14 mouse cellular contexts compared by ENCODE assay signal in genomic region chr11:121126395-121126794, GRCm38 (mm10). TPM values are rescaled to one million over a fixed set of nuclear protein-coding genes. Genes with fewer than 3 reads are reported as not detected.
DNase-seq lines count a peak whose midpoint lies in the region; ATAC-seq and TF ChIP-seq lines count a peak whose summit lies in the region.
"Had no signal": no experiment of that assay in that cellular context is flagged by ENCODE, and none has a peak within 500 bp of the region (broad histone marks: within the 10 kb centered on the region; RNA-seq: fewer than 3 reads in every experiment).

No protein-coding gene starts in this region.

- H3K9ac ChIP-seq in hindbrain, postnatal 0 days (replicated peaks; ENCODE audit: low read length) = no peak overlapping the region
- H3K9ac ChIP-seq in hindbrain, embryonic 12.5 days = no peak overlapping the region
- H3K9ac ChIP-seq: neural tube, embryonic 13.5 days had no signal

- H3K4me2 ChIP-seq in hindbrain, postnatal 0 days (ENCODE audit: low read depth, low read length) = no peak overlapping the region
- H3K4me2 ChIP-seq in hindbrain, embryonic 12.5 days (replicated peaks) = no peak overlapping the region
- H3K4me2 ChIP-seq: neural tube, embryonic 13.5 days had no signal

- no peaks in the 10 kb centered on the region for H3K36me3 ChIP-seq in hindbrain, postnatal 0 days (ENCODE audit: insufficient read depth, low read length)
- H3K36me3 ChIP-seq in hindbrain, embryonic 12.5 days = no peaks in the 10 kb centered on the region
- H3K36me3 ChIP-seq in splenic B cell, adult 2 months (ENCODE audit: control insufficient read depth, insufficient read depth, low read length, poor library complexity, severe bottlenecking) = no peaks in the 10 kb centered on the region
- H3K36me3 ChIP-seq: limb, embryonic 10.5 days; neural tube, embryonic 13.5 days had no signal

- WGBS in hindbrain, postnatal 0 days = 82% methylated on average over 1 of the region's 1 CpGs
- WGBS in hindbrain, embryonic 12.5 days = 83% methylated on average over 1 of the region's 1 CpGs

- DNase-seq in hindbrain, postnatal 0 days (ENCODE audit: low spot score) = peak; percentile 16
- DNase-seq in thymus, postnatal 0 days (ENCODE audit: low spot score) = peak; percentile 26
- no peak for DNase-seq in thymus, postnatal 36 days
- DNase-seq in ZHBTc4 (ENCODE audit: low read depth, low spot score) = peak; percentile 83
- DNase-seq in splenic B cell, adult 2 months (ENCODE audit: low read depth, low spot score) = peak; percentile 62
- no peak for DNase-seq in layer of hippocampus, postnatal 10 days (ENCODE audit: low spot score in 2 of 2)
- DNase-seq in left cerebral cortex, postnatal 14 days (ENCODE audit: low spot score in 2 of 2) = no peak
- DNase-seq: heart, postnatal 36 days had no signal

- H3K9me3 ChIP-seq in hindbrain, postnatal 0 days (ENCODE audit: low read length) = no peaks in the 10 kb centered on the region
- no peaks in the 10 kb centered on the region for H3K9me3 ChIP-seq in hindbrain, embryonic 12.5 days (replicated peaks)
- H3K9me3 ChIP-seq: limb, embryonic 10.5 days; megakaryocyte, embryonic 14.5 days; neural tube, embryonic 13.5 days had no signal

- H3K27me3 ChIP-seq in hindbrain, postnatal 0 days (ENCODE audit: insufficient read depth, low read length) = no peaks in the 10 kb centered on the region
- H3K27me3 ChIP-seq in hindbrain, embryonic 12.5 days = no peaks in the 10 kb centered on the region; the same call in 1 of the 2 replicates
- no peaks in the 10 kb centered on the region for H3K27me3 ChIP-seq in splenic B cell, adult 2 months (ENCODE audit: control insufficient read depth, insufficient read depth, low read length, poor library complexity, severe bottlenecking)
- H3K27me3 ChIP-seq: neural tube, embryonic 13.5 days had no signal

- no peak overlapping the region for H3K27ac ChIP-seq in hindbrain, postnatal 0 days
- no peak overlapping the region for H3K27ac ChIP-seq in hindbrain, embryonic 12.5 days
- H3K27ac ChIP-seq: limb, embryonic 10.5 days; neural tube, embryonic 13.5 days had no signal

- no peak for ATAC-seq in hindbrain, postnatal 0 days
- no peak for ATAC-seq in hindbrain, embryonic 12.5 days (ENCODE audit: low FRiP score)

- intact Hi-C loops in left cerebral cortex, postnatal 14 days (cut with DNase I) = no loop called here

- no peaks in the 10 kb centered on the region for H3K4me1 ChIP-seq in hindbrain, postnatal 0 days (ENCODE audit: insufficient read depth, low read length)
- no peaks in the 10 kb centered on the region for H3K4me1 ChIP-seq in hindbrain, embryonic 12.5 days
- H3K4me1 ChIP-seq: limb, embryonic 10.5 days; neural tube, embryonic 13.5 days had no signal

- H3K4me3 ChIP-seq in hindbrain, postnatal 0 days (ENCODE audit: low read length) = no peak overlapping the region
- no peak overlapping the region for H3K4me3 ChIP-seq in hindbrain, embryonic 12.5 days
- H3K4me3 ChIP-seq: limb, embryonic 10.5 days; megakaryocyte, embryonic 14.5 days; neural tube, embryonic 13.5 days had no signal

- peak; percentile 40; the same call in 1 of the 2 replicates for TF ChIP-seq CTCF in hindbrain, postnatal 0 days (IDR thresholded peaks at IDR 0.05; ENCODE audit: low read depth)

RNA-seq across cellular contexts. Expression of gene Tex19.2, which starts 7.9 kb away (rescaled TPM):
- not detected in 2 replicates for total RNA-seq in hindbrain, postnatal 0 days (2014; rRNA removed)
- not detected in 2 replicates for polyA plus RNA-seq in hindbrain, postnatal 0 days (2015; fragmentation: Nextera tagmentation; extraction: Ambion mirVana)
- not detected in 2 replicates for polyA plus RNA-seq in hindbrain, embryonic 12.5 days (2016; fragmentation: Nextera tagmentation; extraction: Ambion mirVana)
- polyA plus RNA-seq in thymus, postnatal 0 days (2015; fragmentation: Nextera tagmentation; extraction: Ambion mirVana) = 0.10 and 0.13 TPM in 2 replicates
- not detected for total RNA-seq in layer of hippocampus, postnatal 10 days (2021)
- not detected for total RNA-seq in left cerebral cortex, postnatal 14 days (2021)
- total RNA-seq: heart, postnatal 36 days had no signal
- polyA plus RNA-seq: embryonic facial prominence, embryonic 14.5 days; limb, embryonic 10.5 days; neural tube, embryonic 13.5 days had no signal

RNA-seq across cellular contexts. Expression of gene Tex19.1, which starts 19.5 kb away (rescaled TPM):
- not detected in 2 replicates for total RNA-seq in hindbrain, postnatal 0 days (2014; rRNA removed)
- polyA plus RNA-seq in hindbrain, postnatal 0 days (2015; fragmentation: Nextera tagmentation; extraction: Ambion mirVana) = not detected in 2 replicates
- not detected in 2 replicates for polyA plus RNA-seq in hindbrain, embryonic 12.5 days (2016; fragmentation: Nextera tagmentation; extraction: Ambion mirVana)
- polyA plus RNA-seq in thymus, postnatal 0 days (2015; fragmentation: Nextera tagmentation; extraction: Ambion mirVana) = not detected in 2 replicates
- not detected for total RNA-seq in layer of hippocampus, postnatal 10 days (2021)
- not detected for total RNA-seq in left cerebral cortex, postnatal 14 days (2021)
- total RNA-seq: heart, postnatal 36 days had no signal
- polyA plus RNA-seq: embryonic facial prominence, embryonic 14.5 days; limb, embryonic 10.5 days; neural tube, embryonic 13.5 days had no signal

RNA-seq across cellular contexts. Expression of gene Uts2r, which starts 33.7 kb away (rescaled TPM):
- 0.16 and 2.1 TPM in 2 replicates for total RNA-seq in hindbrain, postnatal 0 days (2014; rRNA removed)
- polyA plus RNA-seq in hindbrain, postnatal 0 days (2015; fragmentation: Nextera tagmentation; extraction: Ambion mirVana) = 0.61 and 0.84 TPM in 2 replicates
- polyA plus RNA-seq in hindbrain, embryonic 12.5 days (2016; fragmentation: Nextera tagmentation; extraction: Ambion mirVana) = 0.32 and 0.35 TPM in 2 replicates
- 0.37 and 0.61 TPM in 2 replicates for polyA plus RNA-seq in thymus, postnatal 0 days (2015; fragmentation: Nextera tagmentation; extraction: Ambion mirVana)
- total RNA-seq in layer of hippocampus, postnatal 10 days (2021) = under 1 TPM; 0.41 to 0.45 TPM
- not detected for total RNA-seq in left cerebral cortex, postnatal 14 days (2021)
- polyA plus RNA-seq: urinary bladder, adult 2 months had no signal

RNA-seq across cellular contexts. Expression of gene Sectm1a, which starts 45.4 kb away (rescaled TPM):
- not detected in 2 replicates for total RNA-seq in hindbrain, postnatal 0 days (2014; rRNA removed)
- polyA plus RNA-seq in hindbrain, postnatal 0 days (2015; fragmentation: Nextera tagmentation; extraction: Ambion mirVana) = not detected in 2 replicates
- not detected in 2 replicates for polyA plus RNA-seq in hindbrain, embryonic 12.5 days (2016; fragmentation: Nextera tagmentation; extraction: Ambion mirVana)
- polyA plus RNA-seq in thymus, postnatal 0 days (2015; fragmentation: Nextera tagmentation; extraction: Ambion mirVana) = 2.5 and 4.1 TPM in 2 replicates
- not detected for total RNA-seq in layer of hippocampus, postnatal 10 days (2021)
- not detected for total RNA-seq in left cerebral cortex, postnatal 14 days (2021)
- total RNA-seq: heart, postnatal 36 days had no signal
- polyA plus RNA-seq: limb, embryonic 10.5 days; neural tube, embryonic 13.5 days had no signal

Comparison
In these comparisons a context has a peak if more than half of its experiments do, and no peak if none do; other contexts are left out.
1. DNase-seq: peak in hindbrain, postnatal 0 days (single experiment), thymus, postnatal 0 days (single experiment), ZHBTc4 (single experiment) and splenic B cell, adult 2 months (single experiment); none in thymus, postnatal 36 days (0 of 2), layer of hippocampus, postnatal 10 days (0 of 2) and left cerebral cortex, postnatal 14 days (0 of 2).